Mouse (Mus musculus) 416B (cell line): Measurements from ENCODE around the gene Src.

Experiments
- DNase-seq: peaks from one replicate; pipeline ENCODE4 v3.0.0; 2011; ENCODE audit warnings: low read depth

Src gene

GRCm38 (mm10) chr2:157412497-157412896 lies 5.7 kb upstream of the Src start:
- DNase-seq: no peak

- no peak for DNase-seq
Observed at GRCm38 (mm10) chr2:157417229-157417628, 1.0 kb upstream of the Src start.

DNA sequence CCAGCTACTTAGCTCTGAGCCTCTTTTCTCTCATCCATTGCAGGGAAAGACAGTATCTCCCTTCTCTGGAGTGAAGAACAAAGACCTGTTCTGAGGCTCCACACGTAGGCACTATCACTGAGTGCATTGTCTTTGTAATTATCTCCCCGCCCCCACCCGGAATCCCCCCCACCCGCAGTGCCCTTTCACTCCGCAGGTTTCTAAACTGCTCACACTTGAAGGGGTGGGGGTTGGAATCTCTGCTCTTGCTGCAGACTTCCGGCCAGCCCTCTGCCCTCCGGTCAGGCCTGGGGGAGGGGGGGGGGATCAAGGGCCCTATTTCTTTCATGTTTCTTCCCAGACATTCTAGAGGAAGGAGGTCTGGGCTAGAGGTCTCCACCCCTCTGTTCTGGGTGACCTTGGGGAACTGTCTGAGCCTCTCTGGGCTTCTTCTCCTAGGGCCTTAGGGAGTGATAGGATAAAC lies 396 bp downstream of the Src start:
- DNase-seq: no peak

- DNase-seq: no peak
Observed at GRCm38 (mm10) chr2:157419506-157419905, 1.3 kb downstream of the Src start.

DNA sequence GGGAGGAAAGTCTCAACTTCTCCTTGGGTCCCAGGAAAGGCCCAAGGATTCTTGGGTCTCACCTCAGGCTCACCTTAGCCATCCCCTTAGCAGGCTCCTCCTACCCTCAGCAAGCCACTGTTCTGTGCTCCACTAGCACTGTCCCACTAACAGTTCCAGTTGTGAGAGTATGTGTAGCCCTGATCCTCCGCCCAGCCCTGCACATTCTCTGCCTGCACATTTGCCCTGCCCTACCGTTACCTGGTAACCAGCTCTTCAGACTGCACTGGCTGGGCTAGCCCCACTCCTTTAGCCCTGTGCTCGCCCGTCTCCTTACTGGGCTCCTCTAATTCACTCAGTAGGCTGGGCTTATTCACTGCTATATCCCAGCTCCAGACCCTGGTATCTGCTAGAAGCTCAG lies 2.2 kb downstream of the Src start:
- DNase-seq: no peak

DNA sequence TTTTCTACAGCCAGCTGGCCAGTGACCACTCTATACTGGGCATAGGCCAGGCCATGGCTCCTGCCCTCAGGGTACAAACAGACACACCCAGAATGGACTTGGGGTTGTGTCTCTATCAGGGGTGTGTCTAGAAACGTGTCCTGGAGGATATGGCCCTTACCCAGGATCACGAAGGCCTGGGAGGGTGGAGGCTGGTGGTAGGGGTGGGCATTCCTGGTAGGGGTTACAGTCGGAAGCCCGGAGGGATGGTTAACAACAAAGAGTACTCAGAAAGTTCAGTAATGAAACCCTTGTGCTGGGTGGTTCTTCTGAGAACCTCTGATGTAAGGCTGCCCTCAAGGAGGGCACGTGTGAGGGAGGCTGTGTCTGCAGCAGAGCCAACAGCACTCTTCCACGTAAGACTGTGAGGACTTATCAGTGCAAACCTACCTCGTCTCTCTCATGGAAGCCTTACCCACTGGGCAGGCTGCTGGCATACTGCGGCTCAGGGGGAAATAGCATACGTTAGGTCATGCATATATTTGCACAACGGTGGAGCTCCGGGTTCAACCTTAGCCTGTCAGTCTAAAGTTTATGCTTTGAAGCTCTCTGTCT lies 3.9 kb downstream of the Src start:
- DNase-seq: no peak

- DNase-seq: peak; percentile 18
Observed at GRCm38 (mm10) chr2:157422854-157423705, 4.8 kb downstream of the Src start.

- DNase-seq: no peak
Observed at GRCm38 (mm10) chr2:157423706-157424125, 5.5 kb downstream of the Src start.

DNA sequence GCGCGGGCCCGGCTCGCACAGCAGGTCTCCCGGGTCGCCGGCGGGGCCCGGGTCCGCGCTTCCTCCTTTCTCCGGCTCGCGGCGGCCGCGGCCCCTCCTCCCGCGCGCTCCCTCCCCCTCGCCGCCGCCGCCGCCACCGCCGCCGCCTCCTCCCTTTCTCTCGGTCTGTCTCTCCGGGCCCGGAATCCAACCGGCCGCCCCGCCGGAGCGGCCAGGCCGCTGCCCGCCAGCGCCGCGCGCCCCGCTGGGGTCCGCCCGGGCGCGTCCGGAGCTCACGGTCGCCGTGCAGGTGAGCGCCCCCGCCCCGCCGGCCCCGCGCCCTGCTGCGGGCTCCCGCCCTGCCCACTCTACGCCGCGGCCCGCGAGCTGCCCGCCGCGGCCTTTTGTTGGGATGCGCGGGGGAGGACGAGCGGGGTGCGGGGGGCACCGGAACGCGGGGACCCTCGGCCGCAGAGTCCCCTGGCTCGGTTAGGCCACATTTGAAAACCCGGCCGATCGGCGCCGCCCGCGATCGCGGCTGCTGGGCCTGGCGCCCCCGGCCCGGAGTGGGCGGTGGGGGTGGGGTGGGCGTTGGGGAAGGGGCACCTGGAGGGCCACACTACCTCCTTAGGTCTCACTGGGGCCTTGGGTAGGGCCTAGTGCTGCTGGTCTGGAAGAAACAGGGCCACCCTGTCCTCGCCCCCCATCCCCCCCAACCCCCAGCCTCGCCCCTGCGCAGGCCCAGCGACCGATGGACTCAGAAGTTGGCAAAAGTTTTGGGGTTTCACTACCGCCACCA lies 6.1 kb downstream of the Src start:
- no peak for DNase-seq

GRCm38 (mm10) chr2:157424904-157425642 lies 6.8 kb downstream of the Src start:
- DNase-seq: no peak

- no peak for DNase-seq
Observed at GRCm38 (mm10) chr2:157425643-157425988, 7.4 kb downstream of the Src start.

- no peak for DNase-seq
Observed at GRCm38 (mm10) chr2:157426171-157426570, 7.9 kb downstream of the Src start.

GRCm38 (mm10) chr2:157427164-157427563 lies 8.9 kb downstream of the Src start:
- DNase-seq: no peak

GRCm38 (mm10) chr2:157428351-157429139 lies 10.3 kb downstream of the Src start:
- peak; percentile 64 for DNase-seq

DNA sequence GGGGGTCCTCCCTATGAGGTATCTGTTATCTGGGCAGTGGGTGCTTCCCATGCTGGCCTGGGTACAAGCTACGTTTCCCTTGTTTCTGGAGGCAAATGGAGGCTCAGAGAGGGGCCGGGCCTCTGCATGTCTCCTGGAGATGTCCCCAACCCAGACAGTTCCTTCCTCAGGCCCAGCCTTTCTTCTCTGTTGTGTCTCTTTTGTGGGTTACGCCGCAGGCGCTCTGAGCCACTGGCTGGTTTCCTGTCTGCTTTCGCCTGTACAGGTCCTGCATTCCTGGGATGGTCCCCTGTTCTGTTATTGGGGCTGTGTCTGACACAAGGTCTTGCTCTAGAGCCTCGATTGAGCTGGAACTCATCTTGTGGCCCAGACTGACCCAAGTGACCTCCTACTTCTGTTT lies 11.5 kb downstream of the Src start:
- DNase-seq: peak; percentile 38

DNA sequence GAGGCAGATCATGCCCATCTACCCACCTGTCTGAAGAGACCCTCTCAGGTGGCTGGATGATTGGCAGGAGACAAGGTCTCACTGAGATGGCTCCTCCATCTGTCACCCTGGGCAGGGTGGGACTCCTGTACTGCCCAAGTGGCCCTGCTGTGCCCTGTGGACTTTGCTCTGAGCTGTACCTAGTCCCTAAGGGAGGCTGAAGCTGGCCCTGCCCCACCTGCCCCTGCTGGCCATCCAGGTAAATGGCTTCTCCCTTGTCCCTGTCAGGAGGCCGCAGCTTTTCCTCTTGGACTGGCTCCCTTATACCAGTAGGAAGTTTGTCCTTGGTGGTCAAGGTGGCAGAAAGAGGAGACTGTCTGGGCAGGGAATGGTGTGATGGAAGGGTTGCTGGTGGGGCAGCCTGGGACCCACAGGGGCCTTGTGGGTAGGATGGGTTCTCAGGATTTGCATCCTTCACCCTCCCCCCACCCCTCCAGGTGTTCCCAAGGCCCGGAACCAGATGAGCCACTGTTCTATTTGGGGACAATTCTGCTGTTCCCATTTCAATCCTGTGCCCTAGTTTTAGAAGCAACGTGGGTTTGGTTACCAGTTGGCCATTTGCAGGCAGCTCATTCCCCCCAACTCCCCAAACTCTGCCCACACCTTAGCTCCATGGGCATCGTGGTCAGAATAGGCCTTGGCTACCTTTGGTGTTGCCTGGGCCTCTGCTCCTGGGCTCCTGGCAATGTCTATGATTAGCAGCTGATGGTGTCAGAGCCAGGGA lies 12.6 kb downstream of the Src start:
- DNase-seq: no peak

DNA sequence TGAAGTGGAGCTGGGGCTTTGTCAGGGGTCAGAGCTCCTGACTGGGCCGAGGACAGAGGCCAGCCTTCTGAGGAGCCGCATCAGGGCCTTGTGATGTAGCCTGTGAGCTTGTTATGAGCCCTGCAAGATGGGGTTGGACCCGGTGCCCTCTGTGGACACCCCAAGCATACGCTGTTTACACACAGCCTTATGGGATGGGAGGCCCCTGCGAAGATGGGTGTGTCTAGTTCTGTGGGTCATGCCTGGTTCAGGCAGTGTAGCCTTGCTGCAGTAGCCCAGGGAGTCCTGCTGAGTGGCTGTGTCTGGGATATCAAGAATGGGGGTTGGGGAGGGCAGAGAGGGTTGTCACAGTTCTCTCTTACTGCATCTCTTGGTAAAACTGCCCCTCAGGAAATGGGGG lies 13.7 kb downstream of the Src start:
- DNase-seq: no peak

- DNase-seq: no peak
Observed at GRCm38 (mm10) chr2:157432476-157432875, 14.2 kb downstream of the Src start.

GRCm38 (mm10) chr2:157434041-157434440 lies 15.8 kb downstream of the Src start:
- DNase-seq: no peak

DNA sequence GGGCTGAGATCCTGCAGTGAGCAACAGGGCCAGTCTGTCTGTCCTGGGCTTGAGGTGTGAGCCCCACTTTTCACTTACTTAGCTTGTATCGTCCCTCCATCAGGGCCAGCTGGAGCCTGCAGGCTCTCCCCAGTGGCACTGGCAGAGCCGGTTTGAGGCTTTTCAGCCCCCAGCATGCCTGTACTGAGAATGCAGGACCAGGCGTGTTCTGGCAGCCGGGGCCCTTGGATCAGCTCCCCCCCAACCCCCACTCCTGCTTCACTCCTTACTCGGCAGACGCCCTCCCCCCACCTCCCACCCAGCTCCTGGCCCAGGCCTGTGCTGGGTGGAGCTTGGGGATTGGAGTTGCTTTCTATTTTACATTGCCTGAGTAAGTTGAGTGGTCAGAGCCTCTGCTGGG lies 16.3 kb downstream of the Src start:
- DNase-seq: no peak

GRCm38 (mm10) chr2:157436496-157436895 lies 18.3 kb downstream of the Src start:
- no peak for DNase-seq
